Mouse (Mus musculus) cerebellum, postnatal 10 days (tissue): ENCODE data around the gene Rdh16.
A peak's percentile ranks its signal among the peaks of the same experiment; 100 is the strongest.
"Not testable (repeated sequence)": the region's sequence is repeated elsewhere in the genome, so short reads cannot be mapped to it uniquely, and the experiment has no call there.

Experiments
- DNase-seq, 2 experiments: peaks; one replicate each; pipeline ENCODE4 v3.0.0; 2021; ENCODE audit warnings: mixed read lengths in 2 of 2

Gene Rdh16

GRCm38 (mm10) chr10:127800891-127801290, at the start of gene Rdh16:
Gene Rdh16, plus strand, starts transcription at chr10:127801152.
- DNase-seq: no peak

GRCm38 (mm10) chr10:127751548-127751947, 49.4 kb upstream of the Rdh16 start, which contains the start of gene Gpr182:
Gene Gpr182, minus strand, starts transcription at chr10:127751732.
- DNase-seq: no peak

DNA sequence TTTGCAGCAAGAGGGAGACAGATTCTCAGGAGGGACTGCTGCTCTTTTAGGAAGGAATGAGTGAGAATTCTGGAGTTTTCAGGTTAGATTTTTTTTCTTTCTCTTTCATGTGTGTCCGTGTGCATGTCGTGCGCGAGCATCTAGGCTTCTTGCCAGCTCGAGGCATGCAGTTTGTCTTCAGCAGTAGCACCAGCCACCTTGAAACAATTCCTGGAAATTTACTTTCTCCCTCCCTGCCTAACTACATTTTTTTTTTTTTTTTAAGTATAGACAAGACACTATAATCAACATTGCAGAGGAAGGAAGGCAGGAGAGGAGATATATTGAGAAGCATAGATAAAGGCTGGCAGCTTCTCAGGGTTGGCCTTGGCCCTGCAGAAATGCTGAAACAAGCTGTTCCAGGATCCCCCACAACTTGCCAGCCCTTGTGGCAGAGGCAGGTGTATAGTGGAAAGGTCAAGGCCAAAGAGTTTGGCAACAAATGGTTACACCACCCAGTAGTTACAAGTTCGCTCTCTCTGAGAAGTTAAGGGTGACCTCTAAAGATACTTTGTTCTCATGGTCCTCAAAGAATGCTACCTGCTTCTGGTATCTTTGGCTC, 46.3 kb upstream of the Rdh16 start:
- DNase-seq: peak; percentile 53 to 56

DNA sequence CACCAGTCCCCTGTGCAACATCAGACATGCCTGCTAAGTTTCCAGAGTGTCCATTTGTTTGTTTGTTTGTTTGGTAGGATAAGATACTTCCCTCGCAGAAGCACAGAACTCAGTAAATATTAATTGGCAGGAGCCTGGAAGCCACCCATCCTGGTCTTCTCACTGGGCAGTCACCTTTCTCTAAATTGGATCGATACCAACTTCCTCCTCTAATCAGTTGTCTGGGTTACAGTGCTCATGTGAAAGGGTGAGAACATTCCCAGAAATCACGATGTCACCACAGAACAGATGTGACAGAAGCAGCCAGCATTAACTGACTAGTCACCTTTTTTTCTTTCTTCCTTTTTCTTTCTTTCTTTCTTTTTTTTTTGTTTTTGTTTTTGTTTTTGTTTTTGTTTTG, 45.7 kb upstream of the Rdh16 start:
- DNase-seq: no peak

- DNase-seq: no peak
These were observed 45.0 kb upstream of the Rdh16 start for GRCm38 (mm10) chr10:127755770-127756468.

DNA sequence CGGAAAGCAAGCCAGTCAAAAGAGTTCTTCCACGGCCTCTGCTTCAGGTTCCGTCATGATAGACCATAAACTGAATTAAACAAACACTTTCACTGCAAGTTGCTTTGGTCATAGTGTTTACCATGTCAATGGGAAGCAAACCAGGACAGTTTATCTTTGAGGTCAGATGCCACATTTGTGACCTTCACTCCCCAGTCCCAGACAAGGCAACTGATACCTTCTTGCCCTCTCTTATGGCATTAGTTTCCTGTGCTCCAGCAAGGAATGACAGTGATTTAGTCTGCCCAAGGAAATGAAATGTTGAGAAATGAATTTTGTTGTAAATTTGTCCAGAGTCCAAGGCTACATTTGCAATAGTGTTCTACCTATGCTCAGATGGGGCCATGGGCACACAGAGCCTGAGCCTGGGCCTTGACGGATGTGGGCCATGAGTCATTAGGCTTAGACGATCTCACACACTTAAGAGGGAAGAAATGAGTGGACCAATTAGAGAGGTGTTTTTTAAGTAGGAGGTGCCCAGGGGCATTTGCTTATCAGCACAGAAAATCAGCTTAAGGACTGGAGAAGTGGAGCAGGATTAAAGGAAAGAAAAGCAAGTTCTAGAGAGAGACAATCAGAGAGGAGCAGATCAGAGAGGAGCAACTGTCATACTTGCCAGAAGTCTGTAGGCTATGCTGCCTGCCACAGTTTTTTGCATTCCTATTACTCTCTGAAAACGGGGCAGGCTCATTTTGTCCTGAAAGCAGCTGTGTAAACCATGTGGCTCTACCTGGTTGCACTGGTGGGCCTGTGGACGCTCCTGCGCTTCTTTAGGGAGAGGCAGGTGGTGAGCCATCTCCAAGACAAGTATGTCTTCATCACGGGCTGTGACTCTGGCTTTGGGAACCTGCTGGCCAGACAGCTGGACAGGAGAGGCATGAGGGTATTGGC, 41.5 kb upstream of the Rdh16 start, which contains the start of the genes Rdh1 and Rdh16f1:
Gene Rdh1 (plus strand): TSS at position 541 of the 930 bp plus-strand sequence.
Gene Rdh16f1 (plus strand): TSS at position 607 of the 930 bp plus-strand sequence.
- no peak for DNase-seq

DNA sequence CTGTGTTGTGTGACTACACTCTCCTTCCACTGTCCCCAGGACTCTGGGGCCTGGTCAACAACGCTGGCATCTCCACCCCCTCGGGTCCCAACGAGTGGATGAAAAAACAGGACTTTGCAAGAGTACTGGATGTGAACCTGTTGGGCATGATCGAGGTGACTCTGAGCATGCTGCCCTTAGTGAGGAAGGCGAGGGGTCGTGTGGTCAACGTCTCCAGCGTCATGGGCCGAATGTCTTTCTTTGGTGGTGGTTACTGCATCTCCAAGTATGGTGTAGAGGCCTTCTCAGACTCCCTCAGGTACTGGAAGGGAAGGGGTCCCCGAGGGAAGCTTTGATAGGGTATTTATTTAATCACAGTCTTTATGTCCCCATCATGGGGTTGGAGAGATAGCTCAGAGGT, 38.0 kb upstream of the Rdh16 start:
- DNase-seq: peak in 1 of 2 experiments; percentile 1

GRCm38 (mm10) chr10:127763914-127764680, 36.9 kb upstream of the Rdh16 start:
- DNase-seq: peak; percentile 66 to 68

- DNase-seq: no peak
These were observed 34.4 kb upstream of the Rdh16 start for GRCm38 (mm10) chr10:127766564-127766963.

- DNase-seq: no peak
These were observed 24.9 kb upstream of the Rdh16 start, which contains the start of gene Rdh9 for GRCm38 (mm10) chr10:127776011-127776410. Gene Rdh9, plus strand, starts transcription at chr10:127776386.

DNA sequence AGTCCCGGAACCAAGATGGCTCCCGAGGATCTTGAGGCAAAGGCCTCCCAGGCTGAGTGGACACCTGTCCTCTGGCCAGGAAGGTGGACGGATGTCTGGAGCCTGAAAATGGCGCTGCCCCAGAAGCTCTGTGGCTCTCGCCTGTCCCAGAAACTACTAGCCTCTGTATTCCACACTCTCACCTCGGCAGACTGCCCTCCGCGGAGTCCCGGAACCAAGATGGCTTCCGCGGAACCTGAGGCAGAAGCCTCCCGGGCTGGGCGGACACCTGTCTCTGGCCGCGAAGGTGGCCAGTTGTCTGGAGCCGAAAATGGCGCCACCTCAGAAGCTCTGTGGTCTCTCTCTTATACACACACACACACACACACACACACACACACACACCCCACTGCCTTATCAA, 18.6 kb upstream of the Rdh16 start:
- DNase-seq: not testable (repeated sequence)

GRCm38 (mm10) chr10:127785411-127785810, 15.5 kb upstream of the Rdh16 start:
- not testable (repeated sequence) for DNase-seq

GRCm38 (mm10) chr10:127799295-127799694, 1.7 kb upstream of the Rdh16 start:
- DNase-seq: no peak

DNA sequence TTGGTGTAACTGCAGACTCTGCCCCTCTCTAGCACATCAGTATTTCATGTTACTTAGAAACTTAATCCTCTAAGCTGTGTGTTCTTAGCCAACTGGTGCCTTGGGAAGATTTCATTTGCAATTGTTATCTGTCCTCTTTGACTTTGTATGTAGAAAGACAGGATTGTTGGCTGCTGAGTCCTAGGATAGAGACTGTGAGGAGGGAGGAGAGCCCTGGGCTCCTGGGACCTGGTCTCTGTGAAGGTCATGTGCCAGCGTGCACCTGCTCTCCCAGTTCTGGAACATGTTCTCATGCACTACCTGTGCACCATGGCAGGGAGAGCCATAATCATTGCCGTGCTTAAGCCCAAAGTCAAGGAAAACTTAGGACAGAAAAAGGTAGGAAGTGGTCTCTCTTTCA, 660 bp downstream of the Rdh16 start:
- no peak for DNase-seq

GRCm38 (mm10) chr10:127802236-127802635, 1.3 kb downstream of the Rdh16 start:
- DNase-seq: no peak

DNA sequence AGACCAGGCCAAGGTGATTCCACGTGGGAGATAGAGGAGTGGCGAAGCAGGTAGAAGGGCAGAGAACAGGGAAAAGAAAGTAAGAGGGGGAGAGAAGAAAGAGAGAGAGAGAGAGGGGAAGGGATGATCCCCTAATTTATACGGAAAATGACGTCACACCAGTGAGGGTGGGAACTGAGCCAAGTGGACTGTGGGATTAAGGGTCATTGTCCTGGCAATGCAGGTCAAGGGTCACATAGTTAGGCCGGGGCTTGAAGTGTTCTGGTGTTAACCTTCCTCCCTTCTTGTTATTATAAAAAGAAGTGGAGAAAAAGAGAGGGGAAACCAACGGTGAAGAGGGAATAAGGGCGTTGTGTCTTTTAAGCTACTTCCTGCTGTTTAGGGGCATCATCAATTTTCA, 3.5 kb downstream of the Rdh16 start:
- DNase-seq: no peak

- DNase-seq: no peak
These were observed 14.9 kb downstream of the Rdh16 start for GRCm38 (mm10) chr10:127815888-127816287.

DNA sequence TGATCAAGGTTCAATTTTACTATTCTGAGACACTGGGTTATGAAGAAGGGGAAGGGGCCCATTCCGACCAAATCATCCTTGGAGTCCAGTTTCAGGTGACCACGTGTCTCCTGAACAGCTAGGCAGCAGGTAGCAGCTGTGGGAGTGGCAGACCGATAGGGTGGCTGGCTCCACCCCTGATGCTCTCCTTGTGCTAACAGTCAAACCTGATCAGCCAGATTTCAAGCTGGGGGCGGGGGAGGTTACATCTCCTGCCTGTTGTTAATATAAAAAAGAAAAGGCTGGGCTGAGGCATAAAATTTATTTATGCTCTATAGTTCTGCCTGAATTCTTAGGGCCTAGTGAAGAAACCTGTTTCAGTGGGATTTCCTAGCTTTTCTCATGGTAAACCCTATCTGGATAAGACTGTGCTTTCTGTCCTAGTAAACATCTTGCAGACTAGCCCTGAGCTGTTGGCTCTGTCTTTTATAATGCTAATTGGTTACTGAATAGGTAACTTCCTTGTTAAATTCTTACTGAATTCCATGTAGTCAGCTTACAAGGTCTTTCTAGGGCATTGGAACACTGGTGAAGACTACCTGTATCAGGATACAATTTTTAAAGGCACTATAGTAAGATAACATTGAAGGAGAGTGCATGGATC, 16.4 kb downstream of the Rdh16 start:
- not testable (repeated sequence) for DNase-seq

DNA sequence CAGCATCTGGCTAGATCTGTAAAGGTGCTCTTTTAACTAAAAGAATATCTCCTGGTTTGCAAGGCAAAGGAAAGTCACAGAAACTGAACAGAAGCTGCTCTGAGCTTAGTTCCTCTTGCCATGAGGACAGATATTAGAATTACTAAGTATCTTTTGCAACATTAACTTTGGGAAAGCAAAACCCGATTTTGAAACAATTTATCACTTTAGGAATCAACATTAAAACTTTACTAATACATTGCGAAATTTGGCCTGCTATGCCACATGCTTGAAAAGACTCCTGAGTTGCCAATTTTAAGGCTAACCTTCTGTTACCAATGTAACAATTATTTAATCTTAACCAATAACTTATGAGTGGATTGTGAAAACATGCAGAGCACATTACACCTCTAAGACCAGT, 20.9 kb downstream of the Rdh16 start:
- not testable (repeated sequence) for DNase-seq

DNA sequence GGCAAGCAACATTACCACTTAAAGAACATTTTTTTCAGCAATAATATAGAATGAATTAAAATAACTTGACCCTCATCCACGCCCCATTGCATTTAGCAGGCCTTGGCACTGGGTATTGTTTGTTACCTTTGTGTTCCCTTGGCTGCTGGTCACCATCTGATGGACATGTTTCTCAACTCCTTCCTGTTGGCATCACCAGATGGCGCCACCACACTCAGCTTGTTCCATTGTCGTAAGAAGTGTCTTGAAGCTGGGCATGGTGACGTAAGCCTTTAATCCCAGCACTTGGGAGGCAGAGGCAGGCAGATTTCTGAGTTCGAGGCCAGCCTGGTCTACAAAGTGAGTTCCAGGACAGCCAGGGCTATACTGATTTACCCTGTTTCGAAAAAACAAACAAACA, 24.4 kb downstream of the Rdh16 start:
- DNase-seq: peak; percentile 34

- DNase-seq: peak; percentile 11 to 18
These were observed 28.2 kb downstream of the Rdh16 start for GRCm38 (mm10) chr10:127829121-127829520.

- DNase-seq: not testable (repeated sequence)
These were observed 33.2 kb downstream of the Rdh16 start for GRCm38 (mm10) chr10:127834186-127834585.
